Mouse (Mus musculus): ENCODE measurements around the gene Fktn. TPM values are rescaled to one million over a fixed set of nuclear protein-coding genes. Genes with fewer than 3 reads are reported as not detected.
"Not testable (repeated sequence)": the region's sequence is repeated elsewhere in the genome, so short reads cannot be mapped to it uniquely, and the experiment has no call there.

The Fktn gene
- polyA plus RNA-seq, 1 experiment from 2014 or later, result 23.1 TPM

- H3K9me3 ChIP-seq; ATAC-seq (ENCODE audit: low read depth); H3K27me3 ChIP-seq; H3K4me3 ChIP-seq; H3K27ac ChIP-seq (replicated peaks); H3K9ac ChIP-seq; H3K4me2 ChIP-seq; H3K4me1 ChIP-seq (replicated peaks): not testable (repeated sequence)
- H3K36me3 ChIP-seq, result peaks cover 62% of the 10 kb centered on the region
- 90% methylated on average over 2 of the region's 2 CpGs for WGBS
Observed at GRCm38 (mm10) chr4:53726100-53726499, 12.3 kb downstream of the Fktn start.

- ATAC-seq (ENCODE audit: low read depth), result no peak
- no peak overlapping the region for H3K4me3 ChIP-seq
- no peaks in the 10 kb centered on the region for H3K9me3 ChIP-seq
- H3K4me1 ChIP-seq (replicated peaks), result no peaks in the 10 kb centered on the region
- 98% methylated on average over 1 of the region's 1 CpGs for WGBS
- no peak overlapping the region for H3K4me2 ChIP-seq
- H3K27me3 ChIP-seq, result no peaks in the 10 kb centered on the region
- H3K27ac ChIP-seq (replicated peaks), result no peak overlapping the region
- no peak overlapping the region for H3K9ac ChIP-seq
- peaks cover 66% of the 10 kb centered on the region for H3K36me3 ChIP-seq
Observed at GRCm38 (mm10) chr4:53728121-53728520, 14.3 kb downstream of the Fktn start.

DNA sequence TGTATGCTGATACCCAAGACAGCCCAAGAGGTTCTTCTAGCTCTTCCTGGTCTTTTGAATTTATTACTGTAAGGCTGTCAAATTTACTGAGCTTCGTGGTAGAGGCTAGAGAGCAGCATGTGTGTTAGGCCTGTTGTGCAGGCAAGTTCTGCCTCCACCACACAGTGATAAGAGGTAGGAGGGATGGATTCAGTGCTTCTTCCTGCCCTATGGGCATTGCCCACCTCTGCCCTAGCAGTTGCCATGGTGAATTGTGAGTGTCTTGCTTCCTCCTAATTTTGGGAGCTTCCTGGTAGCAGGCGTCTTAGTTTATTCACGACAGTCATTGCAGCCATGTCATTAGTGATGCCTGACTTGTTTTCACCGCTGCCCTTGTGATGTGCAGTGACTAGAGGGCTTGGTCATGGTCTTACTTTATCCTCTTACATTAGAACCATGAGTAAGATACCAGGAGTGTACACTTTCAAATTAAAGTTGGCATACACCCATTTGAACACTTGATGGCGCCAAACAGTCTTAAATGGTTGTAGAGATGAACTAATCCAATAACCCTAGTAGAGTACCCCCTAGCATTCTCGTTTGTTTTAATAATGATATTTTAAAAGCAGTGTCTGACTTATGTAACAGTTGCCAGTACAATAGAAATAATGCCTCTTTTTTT is 25.3 kb downstream of the Fktn start:
- Histone ChIP-seq H3K4me2 (no peak overlapping the region), H3K36me3 (peaks cover 70% of the 10 kb centered on the region), H3K9me3 (no peaks in the 10 kb centered on the region), H3K4me3 (no peak overlapping the region), H3K9ac (no peak overlapping the region), H3K27ac (replicated peaks) (no peak overlapping the region), H3K27me3 (no peaks in the 10 kb centered on the region), H3K4me1 (replicated peaks) (no peaks in the 10 kb centered on the region)
- WGBS, result 42% methylated on average over 6 of the region's 6 CpGs
- no peak; the same call in 1 of the 2 replicates for ATAC-seq (ENCODE audit: low read depth)

DNA sequence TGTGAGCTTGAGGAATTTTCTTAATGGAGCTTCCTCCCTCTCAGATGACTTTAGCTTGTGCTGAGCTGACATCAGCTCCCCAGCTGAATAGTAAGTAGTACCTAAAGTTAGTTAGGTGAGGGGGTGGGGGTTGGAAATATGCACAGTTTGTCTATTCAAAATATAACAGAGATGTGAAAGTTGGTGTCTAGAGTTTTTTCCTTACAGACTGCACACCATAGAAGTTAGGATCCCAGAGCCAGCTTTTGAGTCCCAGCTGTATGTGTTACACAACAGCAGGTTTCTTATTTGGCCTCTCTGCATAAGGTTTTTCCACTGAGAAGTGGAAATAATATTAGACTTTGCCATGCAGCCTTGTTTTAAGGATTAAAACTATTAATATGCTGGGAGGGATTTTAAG is 36.0 kb downstream of the Fktn start:
- no peak for ATAC-seq (ENCODE audit: low read depth)
- Histone ChIP-seq H3K27ac (replicated peaks) (no peak overlapping the region), H3K27me3 (no peaks in the 10 kb centered on the region), H3K4me2 (no peak overlapping the region), H3K9me3 (no peaks in the 10 kb centered on the region), H3K36me3 (peaks cover 41% of the 10 kb centered on the region), H3K4me3 (no peak overlapping the region), H3K4me1 (replicated peaks) (no peaks in the 10 kb centered on the region), H3K9ac (no peak overlapping the region)

DNA sequence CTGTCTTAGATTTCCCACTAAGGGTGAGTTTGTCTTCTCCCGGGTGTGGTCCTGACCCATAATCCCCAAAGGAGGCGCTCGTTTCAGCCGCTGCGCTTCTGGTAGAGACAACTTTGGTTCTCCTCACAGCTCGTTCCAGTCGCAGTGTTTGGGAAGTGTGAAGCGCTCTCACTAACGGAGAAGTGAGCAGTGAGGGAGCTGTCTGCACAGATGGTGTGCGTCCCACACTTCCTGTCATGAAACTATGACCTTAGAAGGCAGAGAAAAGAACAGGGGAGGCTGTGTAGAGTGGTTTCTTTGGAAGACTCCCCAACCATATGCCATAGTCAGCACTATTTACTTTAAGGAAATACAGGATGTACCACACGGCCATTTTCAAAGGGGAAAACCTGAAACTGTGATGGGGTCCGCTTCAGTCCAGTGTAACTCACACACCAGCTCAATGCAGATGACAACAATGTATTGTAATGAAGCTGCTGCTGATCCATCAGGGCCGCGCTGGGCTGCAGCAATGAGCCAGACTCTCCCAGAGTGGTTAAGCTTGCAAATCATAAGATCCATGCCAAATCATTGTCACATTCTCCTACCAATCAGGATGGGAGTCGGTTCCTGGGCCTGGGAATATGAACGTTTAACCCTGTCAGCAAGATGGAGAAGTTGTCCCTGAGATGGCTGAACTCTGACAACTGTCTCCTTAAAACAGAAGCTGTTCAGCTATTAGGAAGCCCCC is 36.8 kb downstream of the Fktn start:
- Histone ChIP-seq H3K9me3 (no peaks in the 10 kb centered on the region), H3K4me3 (no peak overlapping the region)
- 80% methylated on average over 16 of the region's 16 CpGs for WGBS

DNA sequence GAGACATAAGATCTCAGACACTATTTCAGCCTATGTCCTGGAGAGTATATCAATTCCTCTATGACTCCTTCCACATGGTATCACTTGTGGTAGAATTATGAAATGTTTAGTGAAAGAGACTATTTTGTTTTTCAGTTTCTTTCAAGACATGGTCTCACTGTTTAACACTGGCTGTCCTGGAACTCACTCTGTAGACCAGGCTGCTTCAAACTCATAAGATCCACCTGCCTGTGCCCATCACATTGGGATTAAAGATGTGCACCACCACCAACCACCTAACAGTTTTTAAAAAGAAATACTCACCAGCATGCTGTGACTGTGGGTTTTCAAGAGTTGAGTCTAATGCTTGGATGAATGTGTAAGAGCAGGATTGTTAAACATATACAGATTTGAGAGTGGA is 43.2 kb downstream of the Fktn start:
- H3K9ac ChIP-seq, result no peak overlapping the region
- H3K27ac ChIP-seq (replicated peaks), result no peak overlapping the region
- H3K4me3 ChIP-seq, result no peak overlapping the region
- no peak for ATAC-seq (ENCODE audit: low read depth)
- no peak overlapping the region for H3K4me2 ChIP-seq
- H3K36me3 ChIP-seq, result peaks cover 51% of the 10 kb centered on the region
- H3K9me3 ChIP-seq, result no peaks in the 10 kb centered on the region
- no peaks in the 10 kb centered on the region for H3K27me3 ChIP-seq
- H3K4me1 ChIP-seq (replicated peaks), result no peaks in the 10 kb centered on the region

More for the DNA sequence above, 36.8 kb downstream of the Fktn start:
- H3K4me2 ChIP-seq, result no peak overlapping the region
- no peak overlapping the region for H3K27ac ChIP-seq (replicated peaks)
- peaks cover 48% of the 10 kb centered on the region for H3K36me3 ChIP-seq
- no peaks in the 10 kb centered on the region for H3K4me1 ChIP-seq (replicated peaks)
- H3K27me3 ChIP-seq, result no peaks in the 10 kb centered on the region
- no peak for ATAC-seq (ENCODE audit: low read depth)
- no peak overlapping the region for H3K9ac ChIP-seq

DNA sequence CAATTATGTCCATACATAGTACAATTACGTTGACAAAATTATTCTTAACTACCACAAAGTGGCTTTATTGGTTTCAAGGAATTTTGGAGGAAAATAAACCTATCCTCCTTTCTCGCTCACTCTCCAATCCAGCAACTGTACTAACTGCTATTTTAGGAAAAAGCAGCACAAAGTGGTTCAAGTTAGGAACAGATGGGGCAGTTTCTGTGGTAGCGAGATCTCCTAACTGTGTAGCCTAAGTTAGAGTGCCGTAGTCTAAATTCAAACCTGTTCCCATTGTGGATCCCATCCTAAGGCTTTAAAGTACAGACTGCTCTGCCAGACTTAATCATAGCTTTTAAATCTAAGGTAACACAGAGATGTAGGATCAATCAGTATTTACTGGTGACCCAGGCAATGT is 45.0 kb downstream of the Fktn start:
- no peak overlapping the region for H3K27ac ChIP-seq (replicated peaks)
- H3K4me2 ChIP-seq, result no peak overlapping the region
- 93% methylated on average over 4 of the region's 4 CpGs for WGBS
- ATAC-seq (ENCODE audit: low read depth), result no peak
- peaks cover 64% of the 10 kb centered on the region for H3K36me3 ChIP-seq
- H3K9ac ChIP-seq, result no peak overlapping the region
- H3K4me1 ChIP-seq (replicated peaks), result no peaks in the 10 kb centered on the region
- no peak overlapping the region for H3K4me3 ChIP-seq
- H3K27me3 ChIP-seq, result no peaks in the 10 kb centered on the region
- H3K9me3 ChIP-seq, result no peaks in the 10 kb centered on the region

- no peak for ATAC-seq (ENCODE audit: low read depth)
- Histone ChIP-seq H3K4me1 (replicated peaks) (no peaks in the 10 kb centered on the region), H3K9ac (no peak overlapping the region), H3K4me3 (no peak overlapping the region), H3K9me3 (no peaks in the 10 kb centered on the region), H3K27me3 (no peaks in the 10 kb centered on the region), H3K4me2 (no peak overlapping the region), H3K27ac (replicated peaks) (no peak overlapping the region), H3K36me3 (peaks cover 66% of the 10 kb centered on the region)
- 91% methylated on average over 3 of the region's 3 CpGs for WGBS
Observed at GRCm38 (mm10) chr4:53759678-53760077, 45.9 kb downstream of the Fktn start.

- H3K36me3 ChIP-seq, result peaks cover 67% of the 10 kb centered on the region
- no peaks in the 10 kb centered on the region for H3K27me3 ChIP-seq
- no peak for ATAC-seq (ENCODE audit: low read depth)
- whole genome bisulfite sequencing, result 59% methylated on average over 3 of the region's 3 CpGs
- H3K27ac ChIP-seq (replicated peaks), result no peak overlapping the region
- no peak overlapping the region for H3K4me3 ChIP-seq
- H3K9me3 ChIP-seq, result no peaks in the 10 kb centered on the region
- H3K9ac ChIP-seq, result no peak overlapping the region
- no peaks in the 10 kb centered on the region for H3K4me1 ChIP-seq (replicated peaks)
- H3K4me2 ChIP-seq, result no peak overlapping the region
Observed at GRCm38 (mm10) chr4:53762501-53762900, 48.7 kb downstream of the Fktn start.

GRCm38 (mm10) chr4:53770958-53771735 is 57.3 kb downstream of the Fktn start:
- H3K4me2 ChIP-seq, result no peak overlapping the region
- peaks cover 12% of the 10 kb centered on the region; the same call in 1 of the 2 replicates for H3K4me1 ChIP-seq (replicated peaks)
- no peak overlapping the region for H3K9ac ChIP-seq
- no peak overlapping the region for H3K27ac ChIP-seq (replicated peaks)
- H3K27me3 ChIP-seq, result peaks cover 3% of the 10 kb centered on the region; the same call in 1 of the 2 replicates
- ATAC-seq (ENCODE audit: low read depth), result no peak
- WGBS, result 35% methylated on average over 6 of the region's 6 CpGs
- no peak overlapping the region for H3K4me3 ChIP-seq
- H3K9me3 ChIP-seq, result no peaks in the 10 kb centered on the region
- H3K36me3 ChIP-seq, result peaks cover 8% of the 10 kb centered on the region; the same call in 1 of the 2 replicates

DNA sequence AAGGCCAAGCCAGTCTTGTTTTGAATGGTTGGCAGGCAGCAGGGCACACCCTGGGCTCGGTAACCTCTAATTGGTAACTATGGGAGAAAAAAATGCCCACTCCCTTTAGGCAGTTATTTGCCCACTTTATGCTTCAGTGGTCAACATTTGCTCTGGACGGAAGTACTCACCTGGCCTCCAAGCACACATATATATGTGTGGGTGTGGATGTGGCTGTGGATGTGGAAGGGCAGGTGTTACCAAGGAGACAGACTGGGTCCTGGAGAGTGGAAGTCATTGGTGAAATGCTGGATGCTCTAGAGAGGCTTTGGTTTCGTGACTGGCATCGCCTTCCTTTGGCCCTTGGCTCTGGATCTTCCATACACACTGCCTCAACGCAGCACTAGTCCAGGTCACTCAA is 58.2 kb downstream of the Fktn start:
- no peak overlapping the region for H3K4me3 ChIP-seq
- peaks cover 12% of the 10 kb centered on the region for H3K27me3 ChIP-seq
- peaks cover 12% of the 10 kb centered on the region; the same call in 1 of the 2 replicates for H3K4me1 ChIP-seq (replicated peaks)
- ATAC-seq (ENCODE audit: low read depth), result no peak
- H3K9me3 ChIP-seq, result no peaks in the 10 kb centered on the region
- no peak overlapping the region for H3K9ac ChIP-seq
- peaks cover 4% of the 10 kb centered on the region; the same call in 1 of the 2 replicates for H3K36me3 ChIP-seq
- WGBS, result 82% methylated on average over 5 of the region's 5 CpGs
- no peak overlapping the region for H3K27ac ChIP-seq (replicated peaks)
- H3K4me2 ChIP-seq, result no peak overlapping the region

GRCm38 (mm10) chr4:53773911-53774310 is 60.1 kb downstream of the Fktn start:
- no peaks in the 10 kb centered on the region for H3K36me3 ChIP-seq
- ATAC-seq (ENCODE audit: low read depth), result no peak
- H3K27me3 ChIP-seq, result peaks cover 20% of the 10 kb centered on the region
- H3K9ac ChIP-seq, result no peak overlapping the region
- H3K27ac ChIP-seq (replicated peaks), result no peak overlapping the region
- H3K4me3 ChIP-seq, result no peak overlapping the region
- WGBS, result 76% methylated on average over 6 of the region's 6 CpGs
- no peak overlapping the region for H3K4me2 ChIP-seq
- H3K4me1 ChIP-seq (replicated peaks), result peaks cover 12% of the 10 kb centered on the region; the same call in 1 of the 2 replicates
- no peaks in the 10 kb centered on the region for H3K9me3 ChIP-seq
